In genomic region chr10:57745452-57745851, GRCm38 (mm10) we compare ENCODE assay signal across 27 mouse cellular contexts. TPM values are rescaled to one million over a fixed set of nuclear protein-coding genes. Genes with fewer than 3 reads are reported as not detected.
DNase-seq lines count a peak whose midpoint lies in the region; ATAC-seq and TF ChIP-seq lines count a peak whose summit lies in the region.
"Had no signal": no experiment of that assay in that cellular context is flagged by ENCODE, and none has a peak within 500 bp of the region (broad histone marks: within the 10 kb centered on the region; RNA-seq: fewer than 3 reads in every experiment).

No protein-coding gene starts in this region.

- peak; percentile 46 for ATAC-seq in CD4-positive, CD25-positive, alpha-beta regulatory T cell, adult 4 months
- peak; percentile 50; the same call in 1 of the 2 replicates for ATAC-seq in intestine, embryonic 15.5 days
- ATAC-seq in monocyte, adult 5-6 weeks (replicated peaks; ENCODE audit: insufficient number of reproducible peaks, low FRiP score, low TSS enrichment, poor library complexity, severe bottlenecking), result peak; percentile 79
- no peak for ATAC-seq in liver, postnatal 0 days
- no peak for ATAC-seq in forebrain, embryonic 16.5 days
- ATAC-seq: forebrain, postnatal 0 days; midbrain, embryonic 13.5 days had no signal

- H3K27me3 ChIP-seq in intestine, embryonic 15.5 days (replicated peaks), result no peaks in the 10 kb centered on the region
- H3K27me3 ChIP-seq in liver, postnatal 0 days (ENCODE audit: insufficient read depth, low read length), result no peaks in the 10 kb centered on the region
- H3K27me3 ChIP-seq in forebrain, embryonic 16.5 days (replicated peaks; ENCODE audit: control insufficient read depth, insufficient read depth, low read length), result no peaks in the 10 kb centered on the region
- H3K27me3 ChIP-seq: embryonic facial prominence, embryonic 15.5 days; heart, embryonic 15.5 days; hindbrain, embryonic 13.5 days; limb, embryonic 15.5 days; megakaryocyte, embryonic 14.5 days; midbrain, embryonic 13.5 days; neural tube, embryonic 13.5 days; stomach, embryonic 15.5 days had no signal

- TF ChIP-seq CTCF in liver, postnatal 0 days (IDR thresholded peaks at IDR 0.05; ENCODE audit: low read depth), result no peak

- no peak for TF ChIP-seq EP300 in liver, postnatal 0 days (IDR thresholded peaks at IDR 0.05; ENCODE audit: low read depth)

- no peak overlapping the region for H3K4me3 ChIP-seq in intestine, embryonic 15.5 days (replicated peaks)
- H3K4me3 ChIP-seq in liver, postnatal 0 days (ENCODE audit: low read depth, low read length), result no peak overlapping the region
- no peak overlapping the region for H3K4me3 ChIP-seq in forebrain, embryonic 16.5 days (replicated peaks; ENCODE audit: low read length)
- H3K4me3 ChIP-seq: embryonic facial prominence, embryonic 15.5 days; heart, embryonic 15.5 days; hindbrain, embryonic 13.5 days; left cerebral cortex, adult 2 months; limb, embryonic 15.5 days; megakaryocyte, embryonic 14.5 days; midbrain, embryonic 13.5 days; neural tube, embryonic 13.5 days; stomach, embryonic 15.5 days had no signal

- H3K4me2 ChIP-seq in intestine, embryonic 15.5 days (replicated peaks), result no peak overlapping the region
- H3K4me2 ChIP-seq in liver, postnatal 0 days (ENCODE audit: low read depth, low read length), result no peak overlapping the region
- no peak overlapping the region for H3K4me2 ChIP-seq in forebrain, embryonic 16.5 days (ENCODE audit: low read length)
- H3K4me2 ChIP-seq: embryonic facial prominence, embryonic 15.5 days; heart, embryonic 15.5 days; hindbrain, embryonic 13.5 days; limb, embryonic 15.5 days; midbrain, embryonic 13.5 days; neural tube, embryonic 13.5 days; stomach, embryonic 15.5 days had no signal

- no peak overlapping the region for H3K9ac ChIP-seq in intestine, embryonic 15.5 days
- H3K9ac ChIP-seq in liver, postnatal 0 days (replicated peaks), result no peak overlapping the region
- no peak overlapping the region for H3K9ac ChIP-seq in forebrain, embryonic 16.5 days (replicated peaks; ENCODE audit: low read depth, low read length)
- H3K9ac ChIP-seq: embryonic facial prominence, embryonic 15.5 days; forebrain, postnatal 0 days; heart, embryonic 15.5 days; hindbrain, embryonic 13.5 days; limb, embryonic 15.5 days; liver, embryonic 14.5 days; midbrain, embryonic 13.5 days; neural tube, embryonic 13.5 days; stomach, embryonic 15.5 days had no signal

- H3K36me3 ChIP-seq in intestine, embryonic 15.5 days, result no peaks in the 10 kb centered on the region
- H3K36me3 ChIP-seq in liver, postnatal 0 days (replicated peaks; ENCODE audit: insufficient read depth, low read length), result no peaks in the 10 kb centered on the region
- no peaks in the 10 kb centered on the region for H3K36me3 ChIP-seq in forebrain, embryonic 16.5 days (ENCODE audit: control insufficient read depth, insufficient read depth)
- H3K36me3 ChIP-seq: embryonic facial prominence, embryonic 15.5 days; heart, embryonic 15.5 days; hindbrain, embryonic 13.5 days; limb, embryonic 15.5 days; midbrain, embryonic 13.5 days; neural tube, embryonic 13.5 days; stomach, embryonic 15.5 days had no signal

- H3K27ac ChIP-seq in intestine, embryonic 15.5 days, result no peak overlapping the region
- H3K27ac ChIP-seq in liver, postnatal 0 days (ENCODE audit: low read depth), result no peak overlapping the region
- no peak overlapping the region for H3K27ac ChIP-seq in forebrain, embryonic 16.5 days (ENCODE audit: low read length)
- H3K27ac ChIP-seq: embryonic facial prominence, embryonic 15.5 days; heart, embryonic 15.5 days; left cerebral cortex, adult 2 months; limb, embryonic 15.5 days; liver, embryonic 14.5 days; midbrain, embryonic 13.5 days; stomach, embryonic 15.5 days had no signal

- H3K4me1 ChIP-seq in intestine, embryonic 15.5 days (replicated peaks), result no peaks in the 10 kb centered on the region
- H3K4me1 ChIP-seq in liver, postnatal 0 days (ENCODE audit: insufficient read depth), result no peaks in the 10 kb centered on the region
- H3K4me1 ChIP-seq in forebrain, embryonic 16.5 days (replicated peaks; ENCODE audit: control insufficient read depth, insufficient read depth, low read length), result peaks cover 4% of the 10 kb centered on the region; the same call in 1 of the 2 replicates
- H3K4me1 ChIP-seq: embryonic facial prominence, embryonic 15.5 days; hindbrain, embryonic 13.5 days; limb, embryonic 15.5 days; neural tube, embryonic 13.5 days; stomach, embryonic 15.5 days had no signal

- H3K9me3 ChIP-seq in intestine, embryonic 15.5 days, result no peaks in the 10 kb centered on the region
- H3K9me3 ChIP-seq in liver, postnatal 0 days (ENCODE audit: low read length), result no peaks in the 10 kb centered on the region
- no peaks in the 10 kb centered on the region for H3K9me3 ChIP-seq in forebrain, embryonic 16.5 days (ENCODE audit: control insufficient read depth, low read length)
- H3K9me3 ChIP-seq: embryonic facial prominence, embryonic 15.5 days; heart, embryonic 15.5 days; hindbrain, embryonic 13.5 days; limb, embryonic 15.5 days; megakaryocyte, embryonic 14.5 days; midbrain, embryonic 13.5 days; neural tube, embryonic 13.5 days; stomach, embryonic 15.5 days had no signal

- DNase-seq in A20 (ENCODE audit: low read depth, low spot score), result peak; percentile 61
- no peak for DNase-seq in kidney, adult 18-20 months
- no peak for DNase-seq in liver, postnatal 0 days
- DNase-seq: adrenal gland, postnatal 14 days; cerebellum, adult 8-10 months; forebrain, postnatal 0 days; gastrocnemius, postnatal 14 days; heart, postnatal 36 days; layer of hippocampus, adult 9-11 months; left cerebral cortex, postnatal 4 days; right cerebral cortex, adult 18-20 months; thymus, postnatal 36 days had no signal

RNA-seq across cellular contexts. Expression of gene Fabp7, which starts 39.2 kb away (rescaled TPM):
- not detected for polyA plus RNA-seq in CD4-positive, CD25-positive, alpha-beta regulatory T cell, adult 4 months (2017; shearing (Covaris generic))
- polyA plus RNA-seq in intestine, embryonic 15.5 days (2015; fragmentation: Nextera tagmentation; extraction: Ambion mirVana), result 44.7 and 54.5 TPM in 2 replicates
- total RNA-seq in monocyte, adult 5-6 weeks (2017), result 1.4 TPM in 1 of 3 replicates, not detected in the others
- 7.9 TPM in 2 replicates for polyA plus RNA-seq in liver, postnatal 0 days (2015; fragmentation: Nextera tagmentation; extraction: Ambion mirVana)
- 1,407 and 1,717 TPM in 2 replicates for polyA plus RNA-seq in forebrain, embryonic 16.5 days (2015; fragmentation: Nextera tagmentation; extraction: Ambion mirVana)
- polyA plus RNA-seq: small intestine, adult 2 months had no signal

RNA-seq across cellular contexts. Expression of gene Smpdl3a, which starts 48.7 kb away (rescaled TPM):
- 100 to 1,000 TPM; 136 to 158 TPM for polyA plus RNA-seq in CD4-positive, CD25-positive, alpha-beta regulatory T cell, adult 4 months (2017; shearing (Covaris generic))
- 54.1 and 57.4 TPM in 2 replicates for polyA plus RNA-seq in intestine, embryonic 15.5 days (2015; fragmentation: Nextera tagmentation; extraction: Ambion mirVana)
- 248 to 540 TPM (median 441 TPM) in 3 replicates for total RNA-seq in monocyte, adult 5-6 weeks (2017)
- polyA plus RNA-seq in liver, postnatal 0 days (2015; fragmentation: Nextera tagmentation; extraction: Ambion mirVana), result 40.0 and 40.7 TPM in 2 replicates
- polyA plus RNA-seq in forebrain, embryonic 16.5 days (2015; fragmentation: Nextera tagmentation; extraction: Ambion mirVana), result 17.3 and 19.5 TPM in 2 replicates

Comparison
In these comparisons a context has a peak if more than half of its experiments do, and no peak if none do; other contexts are left out.
1. ATAC-seq: peak in CD4-positive, CD25-positive, alpha-beta regulatory T cell, adult 4 months (single experiment), intestine, embryonic 15.5 days (single experiment) and monocyte, adult 5-6 weeks (single experiment); none in liver, postnatal 0 days (single experiment) and forebrain, embryonic 16.5 days (single experiment).
2. RNA of gene Fabp7, which starts 39.2 kb away (polyA plus RNA-seq): 1,407 to 1,717 TPM in forebrain, embryonic 16.5 days; 44.7 to 54.5 TPM in intestine, embryonic 15.5 days, 7.9 TPM in liver, postnatal 0 days and not detected in CD4-positive, CD25-positive, alpha-beta regulatory T cell, adult 4 months; every median in the first group is over 10 times any median in the second.